Mouse (Mus musculus) liver, embryonic 11.5 days (tissue): Measurements from ENCODE around the gene Lrrc3b. TPM values are rescaled to one million over a fixed set of nuclear protein-coding genes. Genes with fewer than 3 reads are reported as not detected.
A peak's percentile ranks its signal among the peaks of the same experiment; 100 is the strongest.

Source experiments
- ATAC-seq: fragments of 200-750 bp; cut with Nextera tagmentation; replicated peaks from 2 replicates; pipeline ENCODE4 v1.8.0; 2017; ENCODE audit warnings: moderate number of reproducible peaks, mild to moderate bottlenecking, moderate TSS enrichment, moderate library complexity; ENCODE audit not compliant: low FRiP score
- DNase-seq: peaks from one replicate; pipeline ENCODE4 v3.0.0-alpha.2; 2017; ENCODE audit warnings: low spot score
- H3K27ac ChIP-seq: fragments of 300-500 bp; sonication (generic); 2 replicates; pipeline ENCODE4 v1.5.1; 2014; ENCODE audit warnings: mild to moderate bottlenecking, low read depth, low read length, control low read depth
- H3K27me3 ChIP-seq: fragments of 300-500 bp; sonication (generic); replicated peaks from 2 replicates; pipeline ENCODE4 v1.6.1; 2014; ENCODE audit warnings: low read length, mixed read lengths; ENCODE audit not compliant: control insufficient read depth, insufficient read depth
- H3K36me3 ChIP-seq: fragments of 300-500 bp; sonication (generic); 2 replicates; pipeline ENCODE4 v1.6.1; 2014; ENCODE audit warnings: mild to moderate bottlenecking, low read length, moderate library complexity, mixed read lengths; ENCODE audit not compliant: control insufficient read depth, insufficient read depth
- H3K4me1 ChIP-seq: fragments of 300-500 bp; sonication (generic); replicated peaks from 2 replicates; pipeline ENCODE4 v1.6.1; 2014; ENCODE audit warnings: low read length, mixed read lengths; ENCODE audit not compliant: control insufficient read depth, insufficient read depth
- H3K4me2 ChIP-seq: fragments of 300-500 bp; sonication (generic); 2 replicates; pipeline ENCODE4 v1.6.1; 2014; ENCODE audit warnings: mild to moderate bottlenecking, control low read depth, moderate library complexity
- H3K4me3 ChIP-seq: fragments of 300-500 bp; sonication (generic); 2 replicates; pipeline ENCODE4 v1.5.1; 2014; ENCODE audit warnings: low read depth, low read length, control low read depth
- H3K9ac ChIP-seq: fragments of 300-500 bp; sonication (generic); 2 replicates; pipeline ENCODE4 v1.6.1; 2014; ENCODE audit warnings: low read depth, low read length, control low read depth
- H3K9me3 ChIP-seq: fragments of 300-500 bp; sonication (generic); 2 replicates; pipeline ENCODE4 v1.6.1; 2016; ENCODE audit warnings: low read length, inconsistent platforms, mixed read lengths; ENCODE audit not compliant: control insufficient read depth
- WGBS: fragments of 180-500 bp; shearing (Covaris S2); extraction: QIAGEN DNeasy Blood & Tissue Kit; methylation state at CpG from one replicate; pipeline ENCODE4 v1.1.7; 2014; 5-methylcytosine and 5-hydroxymethylcytosine counted together
- polyA plus RNA-seq: library from polyadenylated mRNA; unstranded; fragments of >200 nt; fragmentation: Nextera tagmentation; extraction: Ambion mirVana; gene quantifications from 2 replicates; pipeline ENCODE4 v1.2.1, GENCODE M21; 2014

Lrrc3b gene
- polyA plus RNA-seq, 1 experiment from 2014 or later = 2.2 TPM

DNA sequence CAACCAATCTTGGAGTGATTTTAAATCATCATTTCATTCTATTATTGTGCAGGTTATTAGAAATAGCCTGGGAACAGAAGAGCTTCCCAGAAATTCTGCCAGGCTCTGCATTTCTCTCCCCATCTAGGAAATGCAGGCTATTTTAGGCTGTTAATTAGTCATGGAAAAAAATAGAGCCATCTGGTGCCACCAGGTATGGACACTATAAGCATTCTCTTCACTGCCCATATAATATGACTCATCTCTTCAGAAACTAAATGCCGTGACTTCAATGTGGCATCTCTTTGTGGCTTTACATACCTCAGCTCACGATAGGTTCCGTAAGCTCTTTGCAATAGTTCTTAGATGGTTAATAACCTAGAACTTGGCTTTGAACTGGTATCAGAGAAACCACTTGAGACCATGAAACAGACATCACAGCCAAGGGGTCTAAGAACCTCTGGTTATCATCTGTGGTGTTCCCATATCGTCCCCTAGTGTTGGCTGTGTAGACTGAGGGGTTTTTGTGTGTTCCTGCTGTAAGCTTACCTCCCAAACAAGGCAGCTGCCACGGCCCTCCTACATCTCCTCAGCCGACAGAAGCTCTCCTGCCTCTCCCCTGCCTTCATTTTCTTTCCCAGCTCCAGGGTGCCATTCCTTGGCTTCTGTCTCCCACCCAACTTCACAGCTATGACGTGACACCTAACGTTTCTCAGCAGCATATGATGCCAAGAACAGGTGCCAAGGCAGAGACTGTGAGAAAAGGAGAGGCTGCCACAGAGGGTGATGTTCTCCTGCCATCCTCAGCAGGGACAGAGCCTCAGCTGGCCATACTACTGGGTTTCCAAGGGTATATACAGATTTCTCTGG, 27.9 kb downstream of the Lrrc3b start:
- ATAC-seq = no peak

DNA sequence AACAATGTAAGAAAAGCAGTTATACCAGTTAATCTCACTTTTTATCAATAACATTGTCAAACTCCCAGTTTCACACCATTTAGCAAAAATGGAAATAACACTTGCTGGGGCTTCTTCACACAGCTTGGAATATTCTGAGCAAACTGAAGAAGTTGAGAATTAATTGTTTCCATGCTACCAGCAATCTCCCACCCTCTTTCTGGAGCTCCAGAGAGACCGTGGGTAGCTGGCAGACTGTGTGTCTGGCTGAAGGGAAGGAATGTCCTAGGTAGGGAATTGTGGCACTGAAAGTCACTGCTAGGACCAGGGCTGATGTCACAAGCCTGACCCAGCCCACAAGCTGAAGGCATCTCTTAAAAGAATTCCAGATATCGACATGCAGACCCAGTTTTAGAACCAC, 53.3 kb downstream of the Lrrc3b start:
- no peaks in the 10 kb centered on the region for H3K27me3 ChIP-seq
- no peaks in the 10 kb centered on the region for H3K36me3 ChIP-seq
- DNase-seq (no peak), ATAC-seq (no peak)
- no peak overlapping the region for H3K27ac ChIP-seq
- no peaks in the 10 kb centered on the region; the same call in 1 of the 2 replicates for H3K4me1 ChIP-seq
- no peak overlapping the region for H3K9ac ChIP-seq
- no peak overlapping the region for H3K4me2 ChIP-seq
- H3K4me3 ChIP-seq = no peak overlapping the region
- WGBS = 80% methylated on average over 2 of the region's 2 CpGs
- no peaks in the 10 kb centered on the region for H3K9me3 ChIP-seq

More for the DNA sequence above, 27.9 kb downstream of the Lrrc3b start:
- H3K27ac ChIP-seq = no peak overlapping the region
- no peak overlapping the region for H3K4me2 ChIP-seq
- H3K36me3 ChIP-seq = no peaks in the 10 kb centered on the region
- H3K4me3 ChIP-seq = no peak overlapping the region
- no peaks in the 10 kb centered on the region for H3K4me1 ChIP-seq
- H3K9ac ChIP-seq = no peak overlapping the region
- WGBS = 73% methylated on average over 8 of the region's 8 CpGs
- no peaks in the 10 kb centered on the region for H3K9me3 ChIP-seq
- H3K27me3 ChIP-seq = no peaks in the 10 kb centered on the region
- DNase-seq = no peak

DNA sequence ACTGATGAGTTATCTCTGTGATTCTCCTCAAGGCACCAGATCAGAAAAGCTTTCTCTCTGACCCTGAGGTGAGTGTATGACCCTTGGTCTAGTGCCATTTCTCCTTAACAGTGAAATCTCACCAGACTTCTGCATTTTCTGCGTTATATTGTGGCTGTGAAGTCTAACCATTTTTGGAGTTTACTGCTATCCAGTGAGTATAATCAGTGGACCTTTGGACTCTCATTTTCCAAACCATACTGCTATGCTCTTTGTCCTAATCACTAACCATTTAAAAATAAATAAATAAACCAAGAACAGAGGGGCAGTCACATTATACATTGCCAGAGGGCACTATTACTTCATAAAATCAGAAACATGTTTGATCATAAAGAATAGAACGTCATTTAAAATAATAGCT, 53.8 kb downstream of the Lrrc3b start:
- DNase-seq (no peak), ATAC-seq (no peak)
- Histone ChIP-seq H3K9me3 (no peaks in the 10 kb centered on the region), H3K4me1 (no peaks in the 10 kb centered on the region; the same call in 1 of the 2 replicates), H3K4me2 (no peak overlapping the region), H3K27ac (no peak overlapping the region), H3K4me3 (no peak overlapping the region), H3K27me3 (no peaks in the 10 kb centered on the region), H3K36me3 (no peaks in the 10 kb centered on the region), H3K9ac (no peak overlapping the region)
- WGBS = 78% methylated on average over 2 of the region's 2 CpGs

DNA sequence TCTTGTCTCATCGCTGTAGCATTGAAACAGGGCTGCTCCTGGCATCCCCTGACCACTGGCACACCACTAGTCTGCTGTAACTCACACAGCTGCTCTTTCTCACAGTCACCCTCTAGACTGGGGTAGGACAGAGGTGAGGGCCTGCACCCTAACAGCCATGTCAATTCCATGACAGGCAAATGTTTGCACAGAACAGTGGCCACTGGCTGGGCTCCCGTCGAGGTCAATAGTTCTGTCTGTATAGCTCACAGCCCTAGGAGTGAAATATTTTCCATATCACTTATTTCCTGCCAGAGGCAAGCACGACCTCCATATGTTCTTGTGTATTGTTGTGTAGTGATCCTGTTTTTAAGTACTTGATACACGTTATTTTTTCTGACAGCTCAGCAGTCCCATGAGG, 54.3 kb downstream of the Lrrc3b start:
- ATAC-seq = peak; percentile 53
- H3K9ac ChIP-seq = no peak overlapping the region
- no peaks in the 10 kb centered on the region for H3K9me3 ChIP-seq
- H3K4me3 ChIP-seq = no peak overlapping the region
- 63% methylated on average over 5 of the region's 5 CpGs for WGBS
- no peak overlapping the region for H3K4me2 ChIP-seq
- no peaks in the 10 kb centered on the region; the same call in 1 of the 2 replicates for H3K4me1 ChIP-seq
- H3K36me3 ChIP-seq = no peaks in the 10 kb centered on the region
- no peak overlapping the region for H3K27ac ChIP-seq
- no peak for DNase-seq
- H3K27me3 ChIP-seq = no peaks in the 10 kb centered on the region

DNA sequence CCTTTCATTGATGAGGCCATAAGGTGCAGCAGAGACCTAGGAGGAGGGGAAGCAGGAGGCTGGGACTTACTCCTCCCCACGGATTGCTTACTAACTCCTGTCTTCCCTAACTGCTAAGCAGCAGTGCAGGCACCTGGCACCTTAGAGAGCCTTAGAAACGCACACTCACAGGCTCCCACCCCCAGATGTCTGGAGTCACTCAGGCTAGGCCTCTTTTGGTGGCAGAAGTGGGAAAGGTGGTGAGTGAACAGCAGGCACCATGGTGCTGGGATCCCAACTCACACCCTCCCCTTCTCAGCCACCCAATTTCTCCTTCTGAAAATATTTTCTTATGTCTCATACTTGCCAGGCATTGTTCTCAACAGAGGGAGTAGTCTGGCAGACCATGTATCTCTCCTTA, 55.7 kb downstream of the Lrrc3b start:
- H3K27me3 ChIP-seq = no peaks in the 10 kb centered on the region
- H3K4me1 ChIP-seq = no peaks in the 10 kb centered on the region; the same call in 1 of the 2 replicates
- WGBS = 53% methylated on average over 2 of the region's 2 CpGs
- no peaks in the 10 kb centered on the region for H3K9me3 ChIP-seq
- ATAC-seq (no peak), DNase-seq (no peak)
- H3K27ac ChIP-seq = no peak overlapping the region
- no peak overlapping the region for H3K4me3 ChIP-seq
- no peak overlapping the region for H3K4me2 ChIP-seq
- no peak overlapping the region for H3K9ac ChIP-seq
- no peaks in the 10 kb centered on the region for H3K36me3 ChIP-seq

DNA sequence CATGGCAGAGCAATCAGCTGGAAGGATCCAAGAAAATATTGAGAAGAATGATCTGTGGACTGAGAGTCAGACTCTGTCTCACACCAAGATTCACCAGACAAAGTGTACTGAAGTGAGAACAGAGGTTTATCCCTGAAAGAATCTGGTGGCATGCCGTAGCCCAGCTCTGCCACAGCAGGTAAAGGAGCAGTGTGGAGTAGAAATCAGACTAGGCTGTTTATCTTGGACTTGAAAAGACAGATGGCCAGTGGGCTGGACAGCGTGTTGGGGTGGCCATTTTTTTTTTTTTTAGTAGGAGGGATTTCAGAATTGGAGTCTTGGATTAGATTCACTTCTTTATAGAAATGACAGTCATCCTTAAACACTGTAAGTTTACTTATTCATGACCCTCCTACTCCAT, 61.4 kb downstream of the Lrrc3b start:
- 75% methylated on average over 2 of the region's 2 CpGs for WGBS

DNA sequence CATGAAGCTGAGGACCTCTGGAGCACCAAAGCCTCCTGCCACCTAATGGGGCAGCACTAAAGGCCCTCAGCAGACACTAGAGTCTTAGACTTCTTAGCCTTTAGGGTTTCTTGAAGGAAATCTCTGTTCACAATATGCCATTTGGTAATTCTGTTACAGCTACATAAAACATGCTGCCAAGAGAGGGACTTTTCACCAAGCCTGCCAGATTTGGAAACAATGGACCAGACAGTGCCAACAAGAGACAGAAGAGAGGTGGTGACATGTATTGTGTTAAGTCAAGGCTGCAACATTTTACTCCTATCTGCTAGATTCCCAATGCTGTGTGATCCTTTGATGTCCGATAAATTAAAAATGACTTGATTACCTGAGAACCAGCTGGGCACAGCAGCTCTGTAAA, 62.0 kb downstream of the Lrrc3b start:
- no peaks in the 10 kb centered on the region for H3K4me1 ChIP-seq

More for the DNA sequence above, 61.4 kb downstream of the Lrrc3b start:
- H3K36me3 ChIP-seq = no peaks in the 10 kb centered on the region
- H3K9me3 ChIP-seq = no peaks in the 10 kb centered on the region
- H3K27me3 ChIP-seq = no peaks in the 10 kb centered on the region
- no peak overlapping the region for H3K27ac ChIP-seq
- ATAC-seq = no peak
- no peak overlapping the region for H3K4me3 ChIP-seq
- no peak overlapping the region for H3K4me2 ChIP-seq
- no peak for DNase-seq
- H3K9ac ChIP-seq = no peak overlapping the region
- no peaks in the 10 kb centered on the region for H3K4me1 ChIP-seq

DNA sequence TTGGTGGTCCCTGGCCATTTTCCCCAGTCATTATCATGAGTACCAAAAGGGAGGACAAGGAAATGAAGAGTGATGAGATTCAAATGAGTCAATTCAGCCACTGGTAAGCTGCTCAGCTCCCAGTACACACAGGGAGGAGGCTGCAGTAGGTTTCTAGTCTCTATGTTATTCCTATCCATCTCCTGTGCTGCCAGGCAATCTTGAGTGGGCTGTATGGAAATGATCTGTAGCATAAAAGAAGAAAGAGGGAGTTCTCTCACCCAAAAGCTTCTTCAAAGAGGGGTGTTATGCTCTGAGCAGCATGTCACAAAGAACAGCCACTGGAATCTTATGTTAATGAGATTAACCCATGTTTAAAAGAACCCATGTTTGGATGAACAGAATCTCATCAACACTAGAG, 64.5 kb downstream of the Lrrc3b start:
- H3K4me3 ChIP-seq = no peak overlapping the region
- no peaks in the 10 kb centered on the region for H3K9me3 ChIP-seq
- H3K36me3 ChIP-seq = no peaks in the 10 kb centered on the region
- ATAC-seq = no peak
- no peaks in the 10 kb centered on the region for H3K27me3 ChIP-seq
- H3K4me2 ChIP-seq = no peak overlapping the region
- no peak for DNase-seq
- H3K27ac ChIP-seq = no peak overlapping the region
- no peak overlapping the region for H3K9ac ChIP-seq
- no peaks in the 10 kb centered on the region for H3K4me1 ChIP-seq

More for the DNA sequence above, 62.0 kb downstream of the Lrrc3b start:
- WGBS = 85% methylated on average over 1 of the region's 1 CpGs
- Histone ChIP-seq H3K27me3 (no peaks in the 10 kb centered on the region), H3K4me2 (no peak overlapping the region), H3K4me3 (no peak overlapping the region), H3K9me3 (no peaks in the 10 kb centered on the region), H3K9ac (no peak overlapping the region), H3K27ac (no peak overlapping the region), H3K36me3 (no peaks in the 10 kb centered on the region)
- DNase-seq = no peak
- no peak for ATAC-seq

DNA sequence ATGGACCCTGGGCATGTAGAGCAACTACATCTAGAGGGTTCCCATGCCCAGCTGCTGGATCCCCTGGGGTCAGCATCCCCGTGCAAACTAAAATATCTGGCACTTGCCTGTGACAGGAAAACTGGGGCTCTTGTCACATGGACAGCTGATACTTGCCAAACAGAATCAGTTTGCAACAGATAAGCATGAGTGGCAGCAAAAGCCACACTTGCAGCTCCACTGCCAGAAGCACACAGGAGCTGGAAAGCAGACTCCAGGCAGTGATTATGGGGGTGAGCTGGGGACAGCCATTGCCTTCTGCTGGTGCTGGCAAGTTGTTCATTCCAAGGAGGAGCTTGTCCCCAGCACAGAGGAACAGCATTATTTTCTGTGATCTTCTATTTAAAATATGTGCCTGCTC, 65.8 kb downstream of the Lrrc3b start:
- Histone ChIP-seq H3K9ac (no peak overlapping the region), H3K9me3 (no peaks in the 10 kb centered on the region), H3K4me1 (no peaks in the 10 kb centered on the region), H3K36me3 (no peaks in the 10 kb centered on the region), H3K4me3 (no peak overlapping the region), H3K4me2 (no peak overlapping the region), H3K27ac (no peak overlapping the region), H3K27me3 (no peaks in the 10 kb centered on the region)
- ATAC-seq (no peak), DNase-seq (no peak)
- WGBS = 44% methylated on average over 1 of the region's 1 CpGs
